Mouse (Mus musculus) heart, postnatal 0 days (tissue): Measurements from ENCODE around the gene Nsd1. TPM values are rescaled to one million over a fixed set of nuclear protein-coding genes. Genes with fewer than 3 reads are reported as not detected.

Source experiments
- ATAC-seq: fragments of 200-750 bp; cut with Nextera tagmentation; 2 replicates; pipeline ENCODE4 v1.8.0; 2017; ENCODE audit warnings: low read depth, moderate number of reproducible peaks, moderate library complexity; ENCODE audit not compliant: insufficient read depth
- DNase-seq: peaks from one replicate; pipeline ENCODE4 v3.0.0-alpha.2; 2016; ENCODE audit warnings: low spot score
- H3K27ac ChIP-seq: fragments of 300-500 bp; sonication (generic); 2 replicates; pipeline ENCODE4 v1.5.1; 2014; ENCODE audit warnings: low read depth, mild to moderate bottlenecking
- H3K27me3 ChIP-seq: fragments of 300-500 bp; sonication (generic); 2 replicates; pipeline ENCODE4 v1.6.1; 2014; ENCODE audit warnings: low read length, mixed read lengths; ENCODE audit not compliant: control insufficient read depth, insufficient read depth
- H3K36me3 ChIP-seq: fragments of 300-500 bp; sonication (generic); replicated peaks from 2 replicates; pipeline ENCODE4 v1.6.1; 2014; ENCODE audit warnings: low read length, mixed read lengths; ENCODE audit not compliant: control insufficient read depth, insufficient read depth
- H3K4me1 ChIP-seq: fragments of 300-500 bp; sonication (generic); 2 replicates; pipeline ENCODE4 v1.6.1; 2014; ENCODE audit warnings: antibody characterized with exemption; ENCODE audit not compliant: control insufficient read depth, insufficient read depth
- H3K4me2 ChIP-seq: fragments of 300-500 bp; sonication (generic); 2 replicates; pipeline ENCODE4 v1.6.1; 2014; ENCODE audit warnings: low read depth, mild to moderate bottlenecking, low read length, moderate library complexity
- H3K4me3 ChIP-seq: fragments of 300-500 bp; sonication (generic); 2 replicates; pipeline ENCODE4 v1.5.1; 2014; ENCODE audit warnings: low read depth, low read length
- H3K9ac ChIP-seq: fragments of 300-500 bp; sonication (generic); replicated peaks from 2 replicates; pipeline ENCODE4 v1.6.1; 2014; ENCODE audit warnings: low read depth, low read length, mixed read lengths
- H3K9me3 ChIP-seq: fragments of 300-500 bp; sonication (generic); replicated peaks from 2 replicates; pipeline ENCODE4 v1.6.1; 2016; ENCODE audit warnings: low read length; ENCODE audit not compliant: control insufficient read depth
- CTCF ChIP-seq: IDR thresholded peaks from 2 replicates; pipeline ENCODE4 v1.5.1; 2016; ENCODE audit warnings: antibody characterized with exemption, control low read depth, low read depth
- EP300 ChIP-seq: IDR thresholded peaks from 2 replicates; pipeline ENCODE4 v1.6.1; 2016; ENCODE audit warnings: antibody characterized with exemption, low read depth
- WGBS: fragments of 180-500 bp; shearing (Covaris S2); extraction: QIAGEN DNeasy Blood & Tissue Kit; methylation state at CpG from one replicate; pipeline ENCODE4 v1.1.7; 2014; 5-methylcytosine and 5-hydroxymethylcytosine counted together
- polyA plus RNA-seq: library from polyadenylated mRNA; unstranded; fragments of >200 nt; fragmentation: Nextera tagmentation; extraction: Ambion mirVana; gene quantifications from 2 replicates; pipeline ENCODE4 v1.2.1, GENCODE M21; 2015
- total RNA-seq: library from RNA; depleted of rRNA; stranded (reverse); fragments of >200 nt; gene quantifications from 2 replicates; pipeline ENCODE4 v1.2.3, GENCODE M21; 2014; ENCODE audit warnings: low replicate concordance; rRNA removed

Nsd1 gene
- total and polyA plus RNA-seq, 2 experiments from 2014 or later: 45.4 to 75.1 TPM

- TF ChIP-seq EP300: no peak
- no peak for ATAC-seq
These were observed 132.9 kb downstream of the Nsd1 start for GRCm38 (mm10) chr13:55342469-55342868.

GRCm38 (mm10) chr13:55344286-55344685 is 134.7 kb downstream of the Nsd1 start:
- WGBS: 78% methylated on average over 7 of the region's 7 CpGs
- DNase-seq (no peak), ATAC-seq (no peak)
- no peaks in the 10 kb centered on the region for H3K27me3 ChIP-seq
- H3K9ac ChIP-seq: no peak overlapping the region
- no peak overlapping the region for H3K4me2 ChIP-seq
- TF ChIP-seq EP300: no peak
- TF ChIP-seq CTCF: no peak
- peaks cover 57% of the 10 kb centered on the region for H3K36me3 ChIP-seq
- H3K4me3 ChIP-seq: no peak overlapping the region
- no peaks in the 10 kb centered on the region for H3K9me3 ChIP-seq
- no peaks in the 10 kb centered on the region for H3K4me1 ChIP-seq
- H3K27ac ChIP-seq: no peak overlapping the region

More at GRCm38 (mm10) chr13:55342469-55342868, 132.9 kb downstream of the Nsd1 start:
- H3K9me3 ChIP-seq: no peaks in the 10 kb centered on the region
- H3K27ac ChIP-seq: no peak overlapping the region
- no peak for DNase-seq
- H3K36me3 ChIP-seq: peaks cover 40% of the 10 kb centered on the region
- WGBS: 35% methylated on average over 11 of the region's 11 CpGs
- H3K4me2 ChIP-seq: no peak overlapping the region
- H3K9ac ChIP-seq: no peak overlapping the region
- no peaks in the 10 kb centered on the region for H3K27me3 ChIP-seq
- H3K4me3 ChIP-seq: no peak overlapping the region
- H3K4me1 ChIP-seq: no peaks in the 10 kb centered on the region

GRCm38 (mm10) chr13:55346745-55347144 is 137.2 kb downstream of the Nsd1 start:
- H3K4me3 ChIP-seq: no peak overlapping the region
- no peak for ATAC-seq
- no peaks in the 10 kb centered on the region for H3K27me3 ChIP-seq
- no peak overlapping the region for H3K9ac ChIP-seq
- H3K36me3 ChIP-seq: peaks cover 75% of the 10 kb centered on the region
- no peak overlapping the region for H3K4me2 ChIP-seq
- DNase-seq: no peak
- no peak for TF ChIP-seq EP300
- no peak for TF ChIP-seq CTCF
- WGBS: 79% methylated on average over 11 of the region's 11 CpGs
- H3K9me3 ChIP-seq: no peaks in the 10 kb centered on the region
- H3K4me1 ChIP-seq: no peaks in the 10 kb centered on the region
- no peak overlapping the region for H3K27ac ChIP-seq

- DNase-seq (no peak), ATAC-seq (no peak)
- no peak for TF ChIP-seq CTCF
- TF ChIP-seq EP300: no peak
- Histone ChIP-seq H3K9me3 (no peaks in the 10 kb centered on the region), H3K4me2 (peak overlapping the region; percentile 80), H3K4me3 (peak overlapping the region; percentile 88), H3K9ac (no peak overlapping the region), H3K36me3 (peaks cover 28% of the 10 kb centered on the region), H3K27ac (no peak overlapping the region), H3K4me1 (peaks cover 12% of the 10 kb centered on the region), H3K27me3 (no peaks in the 10 kb centered on the region)
These were observed 151.6 kb downstream of the Nsd1 start for GRCm38 (mm10) chr13:55361145-55361544.

- Histone ChIP-seq H3K4me1 (peaks cover 12% of the 10 kb centered on the region), H3K36me3 (peaks cover 25% of the 10 kb centered on the region), H3K4me3 (peak overlapping the region; percentile 88), H3K4me2 (peak overlapping the region; percentile 80), H3K27ac (peak overlapping the region; percentile 91), H3K9ac (peak overlapping the region; percentile 86), H3K9me3 (no peaks in the 10 kb centered on the region), H3K27me3 (no peaks in the 10 kb centered on the region)
- no peak for DNase-seq
- WGBS: under 1% methylated on average over 32 of the region's 32 CpGs
- ATAC-seq: peak; percentile 7
- TF ChIP-seq EP300 (no peak), CTCF (no peak)
These were observed 152.4 kb downstream of the Nsd1 start for GRCm38 (mm10) chr13:55361974-55362452.

GRCm38 (mm10) chr13:55362453-55363060 is 153.0 kb downstream of the Nsd1 start, which contains the start of gene Lman2:
TSS of gene Lman2 (minus strand) at chr13:55362783.
- Histone ChIP-seq H3K4me1 (peaks cover 12% of the 10 kb centered on the region), H3K27me3 (no peaks in the 10 kb centered on the region), H3K9ac (peak within 1 kb of the TSS; percentile 86), H3K4me2 (peak within 1 kb of the TSS; percentile 80), H3K27ac (peak within 1 kb of the TSS; percentile 91), H3K9me3 (no peaks in the 10 kb centered on the region), H3K36me3 (peaks cover 25% of the 10 kb centered on the region; the same call in 1 of the 2 replicates), H3K4me3 (peak within 1 kb of the TSS; percentile 88)
- peak; percentile 38; the same call in 1 of the 2 replicates for TF ChIP-seq EP300
- TF ChIP-seq CTCF: no peak
- under 1% methylated on average over 35 of the region's 35 CpGs for WGBS
- ATAC-seq (peak; percentile 99), DNase-seq (peak; percentile 99)

Other genes with a start within 250 kb of the Nsd1 start
- 0.38 and 1.0 TPM in 2 replicates for gene Hk3, start 188.4 kb upstream of the Nsd1 start, total RNA-seq
- gene Hk3, start 188.4 kb upstream of the Nsd1 start, polyA plus RNA-seq: 0.38 and 0.62 TPM in 2 replicates
- gene Uimc1, start 109.5 kb upstream of the Nsd1 start, total RNA-seq: 6.2 and 11.1 TPM in 2 replicates
- gene Uimc1, start 109.5 kb upstream of the Nsd1 start, polyA plus RNA-seq: 12.5 and 13.9 TPM in 2 replicates
- 13.3 and 21.0 TPM in 2 replicates for gene Zfp346, start 104.5 kb upstream of the Nsd1 start, total RNA-seq
- 11.7 and 13.4 TPM in 2 replicates for gene Zfp346, start 104.5 kb upstream of the Nsd1 start, polyA plus RNA-seq
- not detected in 2 replicates for gene Gm17617, start 76.2 kb upstream of the Nsd1 start, total RNA-seq
- not detected in 2 replicates for gene Gm17617, start 76.2 kb upstream of the Nsd1 start, polyA plus RNA-seq
- not detected in 2 replicates for gene Fgfr4, start 57.1 kb upstream of the Nsd1 start, total RNA-seq
- gene Fgfr4, start 57.1 kb upstream of the Nsd1 start, polyA plus RNA-seq: 0.08 and 0.11 TPM in 2 replicates
- 161 and 188 TPM in 2 replicates for gene Prelid1, start 110.7 kb downstream of the Nsd1 start, total RNA-seq
- 192 and 196 TPM in 2 replicates for gene Prelid1, start 110.7 kb downstream of the Nsd1 start, polyA plus RNA-seq
- 69.2 and 74.5 TPM in 2 replicates for gene Rab24, start 112.2 kb downstream of the Nsd1 start, total RNA-seq
- 53.0 and 59.9 TPM in 2 replicates for gene Rab24, start 112.2 kb downstream of the Nsd1 start, polyA plus RNA-seq
- gene Mxd3, start 120.0 kb downstream of the Nsd1 start, total RNA-seq: 24.8 and 33.1 TPM in 2 replicates
- 8.6 and 11.4 TPM in 2 replicates for gene Mxd3, start 120.0 kb downstream of the Nsd1 start, polyA plus RNA-seq
- gene Lman2, start 153.0 kb downstream of the Nsd1 start, total RNA-seq: 89.3 and 100 TPM in 2 replicates
- 41.3 and 42.4 TPM in 2 replicates for gene Lman2, start 153.0 kb downstream of the Nsd1 start, polyA plus RNA-seq
- gene Rgs14, start 159.9 kb downstream of the Nsd1 start, total RNA-seq: 0.46 and 1.1 TPM in 2 replicates
- 0.30 and 0.32 TPM in 2 replicates for gene Rgs14, start 159.9 kb downstream of the Nsd1 start, polyA plus RNA-seq
- not detected in 2 replicates for gene Slc34a1, start 188.4 kb downstream of the Nsd1 start, total RNA-seq
- gene Slc34a1, start 188.4 kb downstream of the Nsd1 start, polyA plus RNA-seq: not detected in 2 replicates
- gene Pfn3, start 205.4 kb downstream of the Nsd1 start, total RNA-seq: not detected in 2 replicates
- not detected in 2 replicates for gene Pfn3, start 205.4 kb downstream of the Nsd1 start, polyA plus RNA-seq
- 0.12 TPM in 1 of 2 replicates, not detected in the other for gene F12, start 217.0 kb downstream of the Nsd1 start, total RNA-seq
- not detected in 2 replicates for gene F12, start 217.0 kb downstream of the Nsd1 start, polyA plus RNA-seq
- gene Grk6, start 235.3 kb downstream of the Nsd1 start, total RNA-seq: 27.2 and 44.4 TPM in 2 replicates
- 10.7 TPM in 2 replicates for gene Grk6, start 235.3 kb downstream of the Nsd1 start, polyA plus RNA-seq